Mouse (Mus musculus): ENCODE measurements around the gene Fcf1.

Gene Fcf1

GRCm38 (mm10) chr12:84968831-84969655, 1.7 kb upstream of the Fcf1 start:
- DNase-seq (ENCODE audit: low read depth, low spot score): no peak

- peak; percentile 10 for DNase-seq (ENCODE audit: low read depth, low spot score)
Measured at GRCm38 (mm10) chr12:84969656-84970427, 855 bp upstream of the Fcf1 start.

- no peak for DNase-seq (ENCODE audit: low read depth, low spot score)
Measured at GRCm38 (mm10) chr12:84979264-84979862, 8.7 kb downstream of the Fcf1 start.

DNA sequence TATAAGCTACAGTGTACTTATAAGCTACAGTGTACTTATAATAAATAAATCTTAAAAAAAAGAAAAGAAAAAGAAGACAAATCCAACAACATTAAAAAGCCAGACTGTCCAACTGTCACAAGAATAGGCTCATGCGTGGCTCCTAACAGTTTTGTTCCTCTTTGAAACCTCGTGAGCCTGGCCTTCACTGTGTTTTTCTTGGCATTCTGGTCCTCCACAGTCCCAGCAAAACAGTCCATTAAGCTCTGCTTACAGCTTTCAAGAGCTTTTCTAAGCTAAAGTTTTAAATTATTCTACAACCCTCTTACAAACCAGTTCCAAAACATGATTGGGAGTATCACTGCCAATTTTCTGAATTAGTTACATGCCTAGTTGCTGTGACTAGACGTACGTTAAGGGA, 18.8 kb downstream of the Fcf1 start:
- DNase-seq (ENCODE audit: low read depth, low spot score): no peak

DNA sequence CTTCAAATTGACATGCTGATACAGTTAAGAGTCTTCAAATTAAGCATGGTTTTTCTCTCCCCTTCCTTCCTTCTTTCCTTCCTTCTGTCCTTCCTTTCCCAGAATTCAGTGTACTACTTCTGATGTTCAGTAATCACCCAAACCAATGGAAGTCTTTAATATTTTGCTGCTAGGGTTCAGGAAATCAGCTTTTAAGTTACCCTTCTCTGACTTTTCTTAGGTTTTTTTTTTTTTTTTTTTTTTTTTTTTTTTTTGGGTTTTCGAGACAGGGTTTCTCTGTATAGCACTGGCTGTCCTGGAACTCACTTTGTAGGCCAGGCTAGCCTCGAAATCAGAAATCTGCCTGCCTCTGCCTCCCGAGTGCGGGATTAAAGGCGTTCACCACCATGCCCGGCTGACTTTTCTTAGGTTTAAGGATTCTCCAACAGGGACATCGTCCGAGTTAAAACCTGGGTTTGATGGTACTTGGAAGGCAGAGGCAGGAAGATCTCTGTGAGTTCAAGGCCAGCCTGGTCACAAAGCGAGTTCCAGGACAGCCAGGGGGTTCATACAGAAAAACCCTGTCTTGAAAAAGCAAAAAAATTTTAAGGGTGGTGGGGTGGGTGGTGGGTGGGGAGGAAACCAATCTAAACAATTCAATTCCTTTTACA, 24.5 kb downstream of the Fcf1 start:
- no peak for DNase-seq (ENCODE audit: low read depth, low spot score)

DNA sequence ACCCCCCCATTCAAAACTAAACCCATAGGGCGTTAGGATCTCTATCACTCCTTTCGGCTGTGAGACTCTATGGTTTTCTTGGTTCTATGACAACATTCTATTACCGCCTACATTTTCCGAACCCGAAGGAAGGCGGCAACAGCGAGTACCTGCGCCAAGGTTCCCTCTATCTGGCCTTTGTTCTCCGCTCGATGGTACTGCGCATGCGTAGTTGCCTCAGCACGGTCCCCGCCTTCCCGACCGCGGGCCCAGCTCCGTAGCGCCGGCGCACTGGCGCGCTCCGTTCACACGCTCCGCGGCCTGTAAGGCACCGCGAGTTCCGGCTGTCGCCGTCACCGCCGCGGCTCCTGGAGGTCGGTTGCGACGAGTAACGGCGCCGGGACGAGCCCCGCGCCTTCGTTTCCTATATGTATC, 25.4 kb downstream of the Fcf1 start, which contains the start of gene Ylpm1:
Gene Ylpm1, plus strand, starts transcription at position 239 of the 414 bp plus-strand sequence.
- peak; percentile 97 for DNase-seq (ENCODE audit: low read depth, low spot score)

DNA sequence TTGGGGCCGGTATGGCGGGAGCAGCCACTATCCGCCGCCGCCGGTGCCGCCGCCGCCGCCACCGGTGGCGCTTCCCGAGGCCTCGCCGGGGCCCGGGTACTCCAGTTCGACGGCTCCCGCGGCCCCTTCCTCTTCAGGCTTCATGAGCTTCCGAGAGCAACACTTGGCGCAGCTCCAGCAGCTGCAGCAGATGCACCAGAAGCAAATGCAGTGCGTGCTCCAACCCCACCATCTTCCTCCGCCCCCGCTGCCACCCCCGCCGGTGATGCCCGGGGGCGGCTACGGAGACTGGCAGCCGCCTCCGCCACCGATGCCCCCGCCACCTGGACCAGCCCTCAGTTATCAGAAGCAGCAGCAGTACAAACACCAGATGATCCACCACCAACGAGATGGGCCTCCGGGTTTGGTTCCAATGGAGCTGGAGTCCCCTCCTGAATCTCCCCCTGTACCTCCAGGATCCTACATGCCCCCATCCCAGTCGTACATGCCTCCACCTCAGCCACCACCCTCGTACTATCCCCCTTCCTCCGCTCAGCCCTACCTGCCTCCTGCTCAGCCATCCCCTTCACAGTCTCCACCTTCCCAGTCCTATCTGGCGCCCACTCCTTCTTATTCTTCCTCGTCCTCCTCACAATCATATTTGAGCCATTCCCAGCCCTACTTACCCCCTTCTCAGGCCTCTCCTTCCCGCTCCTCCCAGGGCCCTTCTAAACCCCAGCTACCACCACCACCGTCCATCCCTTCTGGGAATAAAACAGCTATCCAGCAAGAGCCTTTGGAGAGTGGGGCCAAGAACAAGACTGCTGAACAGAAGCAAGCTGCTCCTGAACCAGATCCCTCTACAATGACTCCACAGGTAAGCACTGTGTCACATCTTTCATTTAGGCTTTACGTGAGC, 26.1 kb downstream of the Fcf1 start:
- DNase-seq (ENCODE audit: low read depth, low spot score): peak; percentile 37

- no peak for DNase-seq (ENCODE audit: low read depth, low spot score)
Measured at GRCm38 (mm10) chr12:84999053-84999452, 28.4 kb downstream of the Fcf1 start.

DNA sequence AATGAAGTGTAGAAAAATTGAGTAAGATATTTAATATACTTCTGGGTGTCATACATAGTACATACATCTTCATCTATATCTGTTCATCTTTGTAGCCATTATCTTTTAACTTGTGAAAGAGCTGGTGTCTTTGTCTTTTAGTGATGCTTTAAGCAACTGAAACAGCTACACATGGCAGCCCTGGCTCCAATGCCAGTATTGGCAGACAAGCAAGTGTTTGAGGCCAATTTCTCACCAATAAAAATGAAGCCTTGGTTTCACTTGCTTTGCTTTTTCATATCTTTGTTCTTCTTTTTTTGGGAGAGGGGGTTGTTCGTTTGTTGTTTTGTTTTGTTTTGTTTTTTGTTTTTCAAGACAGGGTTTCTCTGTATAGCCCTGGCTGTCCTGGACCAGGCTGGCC, 35.5 kb downstream of the Fcf1 start:
- DNase-seq (ENCODE audit: low read depth, low spot score): no peak

GRCm38 (mm10) chr12:85007021-85007420, 36.3 kb downstream of the Fcf1 start:
- no peak for DNase-seq (ENCODE audit: low read depth, low spot score)

GRCm38 (mm10) chr12:85009776-85010175, 39.1 kb downstream of the Fcf1 start:
- no peak for DNase-seq (ENCODE audit: low read depth, low spot score)

- DNase-seq (ENCODE audit: low read depth, low spot score): no peak
Measured at GRCm38 (mm10) chr12:85010541-85010940, 39.8 kb downstream of the Fcf1 start.

DNA sequence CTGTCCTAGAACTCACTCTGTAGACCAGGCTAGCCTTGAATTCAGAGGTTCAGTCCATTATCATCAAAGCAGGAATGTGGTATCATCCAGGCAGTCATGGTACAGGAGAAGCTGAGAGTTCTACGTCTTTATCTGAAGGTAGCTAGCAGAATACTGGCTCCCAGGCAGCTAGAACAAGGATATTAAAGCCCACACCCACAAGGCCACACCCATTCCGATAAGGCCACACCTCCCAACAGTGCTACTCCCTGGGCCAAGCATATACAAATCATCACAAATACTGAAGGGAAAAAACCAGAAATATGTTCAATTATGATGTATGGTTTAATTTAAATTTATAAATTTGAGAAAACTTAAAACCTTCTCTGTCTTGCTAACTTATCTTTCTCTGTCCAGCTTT, 41.5 kb downstream of the Fcf1 start:
- peak; percentile 36 for DNase-seq (ENCODE audit: low read depth, low spot score)

GRCm38 (mm10) chr12:85022071-85022470, 51.4 kb downstream of the Fcf1 start:
- DNase-seq (ENCODE audit: low read depth, low spot score): peak; percentile 70

- DNase-seq (ENCODE audit: low read depth, low spot score): peak; percentile 64
Measured at GRCm38 (mm10) chr12:85032710-85033109, 62.0 kb downstream of the Fcf1 start.
